21 mouse cellular contexts compared by ENCODE assay signal in genomic region chr1:154112500-154112899, GRCm38 (mm10).
DNase-seq lines count a peak whose midpoint lies in the region; ATAC-seq and TF ChIP-seq lines count a peak whose summit lies in the region.
"Had no signal": no experiment of that assay in that cellular context is flagged by ENCODE, and none has a peak within 500 bp of the region (broad histone marks: within the 10 kb centered on the region; RNA-seq: fewer than 3 reads in every experiment).

No protein-coding gene starts in this region.

- TF ChIP-seq CTCF in gastrocnemius, adult 2 months (IDR thresholded peaks at IDR 0.05): no peak
- no peak for TF ChIP-seq CTCF in layer of hippocampus, adult 2 months (conservative IDR thresholded peaks at IDR 0.05)

- peaks cover 4% of the 10 kb centered on the region; the same call in 1 of the 2 replicates for H3K4me1 ChIP-seq in forebrain, embryonic 15.5 days

- peak overlapping the region; percentile 61 for H3K27ac ChIP-seq in gastrocnemius, adult 2 months
- H3K27ac ChIP-seq in layer of hippocampus, adult 2 months: peak overlapping the region; percentile 83
- H3K27ac ChIP-seq in forebrain, embryonic 15.5 days (replicated peaks): no peak overlapping the region
- H3K27ac ChIP-seq: heart, embryonic 15.5 days; hindbrain, embryonic 13.5 days; limb, embryonic 10.5 days; liver, embryonic 12.5 days; midbrain, embryonic 13.5 days had no signal

- no peaks in the 10 kb centered on the region for H3K9me3 ChIP-seq in forebrain, embryonic 15.5 days
- H3K9me3 ChIP-seq: heart, embryonic 15.5 days; hindbrain, embryonic 13.5 days; limb, embryonic 10.5 days; liver, embryonic 12.5 days; midbrain, embryonic 13.5 days had no signal

- intact Hi-C loops in gastrocnemius, adult 2 months (cut with DNase I): no loop called here

- no peak for ATAC-seq in forebrain, embryonic 15.5 days (replicated peaks)
- ATAC-seq: intestine, embryonic 16.5 days; liver, embryonic 12.5 days; midbrain, embryonic 13.5 days; Patski had no signal

- DNase-seq in gastrocnemius, adult 2 months: peak; percentile 40
- DNase-seq in gastrocnemius, adult 8-10 months (ENCODE audit: low spot score in 2 of 2): no peak
- no peak for DNase-seq in layer of hippocampus, adult 2 months (ENCODE audit: low spot score in 2 of 2)
- DNase-seq in layer of hippocampus, adult 8-10 months (ENCODE audit: low spot score in 2 of 2): no peak
- peak; percentile 78 for DNase-seq in brain, adult 2 months (ENCODE audit: low read depth, low spot score)
- peak; percentile 79 for DNase-seq in lung, postnatal 36 days
- no peak for DNase-seq in c-Kit-positive CD71-positive TER-119-positive erythroid progenitor cells, embryonic 14.5 days (ENCODE audit: low spot score)
- DNase-seq: cerebellum, adult 8-10 months; kidney, postnatal 14 days; retina, postnatal 1 day; spleen, adult 18-20 months; thymus, postnatal 25 days had no signal

- H3K27me3 ChIP-seq in forebrain, embryonic 15.5 days: no peaks in the 10 kb centered on the region
- H3K27me3 ChIP-seq: heart, embryonic 15.5 days; midbrain, embryonic 13.5 days had no signal

- WGBS in forebrain, embryonic 15.5 days: 77% methylated on average over 3 of the region's 3 CpGs

- H3K4me3 ChIP-seq in gastrocnemius, adult 2 months: no peak overlapping the region
- H3K4me3 ChIP-seq in layer of hippocampus, adult 2 months: no peak overlapping the region
- H3K4me3 ChIP-seq in forebrain, embryonic 15.5 days: no peak overlapping the region
- H3K4me3 ChIP-seq: heart, embryonic 15.5 days; hindbrain, embryonic 13.5 days; limb, embryonic 10.5 days; liver, embryonic 12.5 days; midbrain, embryonic 13.5 days; myocyte had no signal

- no peak overlapping the region for H3K9ac ChIP-seq in forebrain, embryonic 15.5 days (replicated peaks)
- H3K9ac ChIP-seq: heart, embryonic 15.5 days; hindbrain, embryonic 13.5 days; liver, embryonic 12.5 days; midbrain, embryonic 13.5 days had no signal

- no peak overlapping the region for H3K4me2 ChIP-seq in forebrain, embryonic 15.5 days (replicated peaks)
- H3K4me2 ChIP-seq: heart, embryonic 15.5 days; hindbrain, embryonic 13.5 days; liver, embryonic 12.5 days; midbrain, embryonic 13.5 days had no signal

- H3K36me3 ChIP-seq in forebrain, embryonic 15.5 days: no peaks in the 10 kb centered on the region
- H3K36me3 ChIP-seq: heart, embryonic 15.5 days; hindbrain, embryonic 13.5 days; limb, embryonic 10.5 days; liver, embryonic 12.5 days; midbrain, embryonic 13.5 days had no signal

Comparison
In these comparisons a context has a peak if more than half of its experiments do, and no peak if none do; other contexts are left out.
1. DNase-seq: peak in gastrocnemius, adult 2 months (single experiment), brain, adult 2 months (single experiment) and lung, postnatal 36 days (single experiment); none in gastrocnemius, adult 8-10 months (0 of 2), layer of hippocampus, adult 2 months (0 of 2), layer of hippocampus, adult 8-10 months (0 of 2) and c-Kit-positive CD71-positive TER-119-positive erythroid progenitor cells, embryonic 14.5 days (single experiment).